Mouse (Mus musculus) frontal cortex, adult 2 months (tissue): ENCODE measurements around the gene Mrpl53. TPM values are rescaled to one million over a fixed set of nuclear protein-coding genes. Genes with fewer than 3 reads are reported as not detected.

Experiments used
- DNase-seq, 2 experiments: peaks; one replicate each; pipeline ENCODE4 v3.0.0; 2022; ENCODE audit warnings: low spot score in 1 of 2; ENCODE audit errors: extremely low spot score in 1 of 2
- polyA plus RNA-seq: library from polyadenylated mRNA; depleted of rRNA; stranded (reverse); fragments of >200 nt; gene quantifications from 2 replicates; pipeline ENCODE4 v1.2.3, GENCODE M21; 2012; rRNA removed

The Mrpl53 gene
- polyA plus RNA-seq, 1 experiment, result 96.4 TPM

- DNase-seq, result peak in 1 of 2 experiments; percentile 69
Measured at GRCm38 (mm10) chr6:83142886-83143285, 34.0 kb downstream of the Mrpl53 start.

- peak in 1 of 2 experiments; percentile 53 for DNase-seq
Measured at GRCm38 (mm10) chr6:83145209-83145608, 36.4 kb downstream of the Mrpl53 start.

GRCm38 (mm10) chr6:83145805-83146204, 37.0 kb downstream of the Mrpl53 start:
- no peak for DNase-seq

- DNase-seq, result no peak
Measured at GRCm38 (mm10) chr6:83147280-83147679, 38.4 kb downstream of the Mrpl53 start.

GRCm38 (mm10) chr6:83151721-83152120, 42.9 kb downstream of the Mrpl53 start:
- DNase-seq, result no peak

- DNase-seq, result no peak
Measured at GRCm38 (mm10) chr6:83153038-83153437, 44.2 kb downstream of the Mrpl53 start.

GRCm38 (mm10) chr6:83153485-83153884, 44.6 kb downstream of the Mrpl53 start:
- no peak for DNase-seq

GRCm38 (mm10) chr6:83155552-83156238, 46.9 kb downstream of the Mrpl53 start:
- peak in 1 of 2 experiments; percentile 54 for DNase-seq

- DNase-seq, result peak; percentile 57 to 78
Measured at GRCm38 (mm10) chr6:83156259-83156684, 47.4 kb downstream of the Mrpl53 start, which contains the start of the genes Wdr54 and 1700003E16Rik. TSS of gene Wdr54 (minus strand) at chr6:83156397. TSS of gene 1700003E16Rik (plus strand) at chr6:83156404.

GRCm38 (mm10) chr6:83159456-83159855, 50.6 kb downstream of the Mrpl53 start:
- peak in 1 of 2 experiments; percentile 43 for DNase-seq

Other genes starting within 250 kb of the Mrpl53 start
- gene Sema4f, start 169.3 kb upstream of the Mrpl53 start, polyA plus RNA-seq, result 24.6 and 27.5 TPM in 2 replicates
- 0.12 TPM in 1 of 2 replicates, not detected in the other for gene M1ap, start 162.1 kb upstream of the Mrpl53 start, polyA plus RNA-seq
- gene Dok1, start 75.6 kb upstream of the Mrpl53 start, polyA plus RNA-seq, result 1.7 and 2.4 TPM in 2 replicates
- gene Loxl3, start 74.9 kb upstream of the Mrpl53 start, polyA plus RNA-seq, result 6.4 and 6.6 TPM in 2 replicates
- 220 and 253 TPM in 2 replicates for gene Aup1, start 54.5 kb upstream of the Mrpl53 start, polyA plus RNA-seq
- 58.8 and 63.7 TPM in 2 replicates for gene Htra2, start 53.8 kb upstream of the Mrpl53 start, polyA plus RNA-seq
- gene Dqx1, start 51.2 kb upstream of the Mrpl53 start, polyA plus RNA-seq, result 0.76 and 0.97 TPM in 2 replicates
- gene Tlx2, start 38.7 kb upstream of the Mrpl53 start, polyA plus RNA-seq, result not detected in 2 replicates
- 40.1 and 40.5 TPM in 2 replicates for gene Pcgf1, start 31.2 kb upstream of the Mrpl53 start, polyA plus RNA-seq
- 0.36 and 0.66 TPM in 2 replicates for gene Lbx2, start 22.7 kb upstream of the Mrpl53 start, polyA plus RNA-seq
- 6.3 and 11.1 TPM in 2 replicates for gene Ccdc142, start 7.4 kb upstream of the Mrpl53 start, polyA plus RNA-seq
- gene Gm42688, start 7.4 kb upstream of the Mrpl53 start, polyA plus RNA-seq, result 8.5 and 11.2 TPM in 2 replicates
- gene Mogs, start 6.5 kb downstream of the Mrpl53 start, polyA plus RNA-seq, result 30.6 and 31.6 TPM in 2 replicates
- 95.9 and 107 TPM in 2 replicates for gene Wbp1, start 12.5 kb downstream of the Mrpl53 start, polyA plus RNA-seq
- gene Ino80b, start 16.4 kb downstream of the Mrpl53 start, polyA plus RNA-seq, result 24.6 and 31.4 TPM in 2 replicates
- 101 and 119 TPM in 2 replicates for gene Rtkn, start 26.4 kb downstream of the Mrpl53 start, polyA plus RNA-seq
- 26.6 and 27.7 TPM in 2 replicates for gene Wdr54, start 47.4 kb downstream of the Mrpl53 start, polyA plus RNA-seq
- 28.6 TPM in 2 replicates for gene 1700003E16Rik, start 47.4 kb downstream of the Mrpl53 start, polyA plus RNA-seq
- 344 and 369 TPM in 2 replicates for gene Dctn1, start 56.9 kb downstream of the Mrpl53 start, polyA plus RNA-seq
- gene Slc4a5, start 110.8 kb downstream of the Mrpl53 start, polyA plus RNA-seq, result 0.04 and 0.21 TPM in 2 replicates
- 6.3 and 6.9 TPM in 2 replicates for gene Mthfd2, start 216.9 kb downstream of the Mrpl53 start, polyA plus RNA-seq
- gene Mob1a, start 217.0 kb downstream of the Mrpl53 start, polyA plus RNA-seq, result 16.3 and 19.2 TPM in 2 replicates
- 41.8 and 73.9 TPM in 2 replicates for gene Bola3, start 240.1 kb downstream of the Mrpl53 start, polyA plus RNA-seq